Mouse (Mus musculus): Measurements from ENCODE around the gene Ppp1r14c. TPM values are rescaled to one million over a fixed set of nuclear protein-coding genes. Genes with fewer than 3 reads are reported as not detected.
A peak's percentile ranks its signal among the peaks of the same experiment; 100 is the strongest.

Gene Ppp1r14c
- polyA plus RNA-seq, 1 experiment from 2014 or later = 4.2 TPM

- in situ Hi-C loops (cut with MboI; ENCODE audit: low pct_unique_long_range_greater_than_20kb) = no loop called here
- H3K27me3 ChIP-seq = no peaks in the 10 kb centered on the region
- ATAC-seq (no peak), DNase-seq (ENCODE audit: low read depth, low spot score) (no peak)
- ChIA-PET CTCF (interaction anchor here (1.1 to 1.4 kb wide), 2 partner anchors 9 to 20 kb away, joined by 3 read pairs; no protein-coding TSS in a partner anchor), POLR2A (no interaction called here)
- TF ChIP-seq CTCF (IDR thresholded peaks at IDR 0.05) = no peak
Measured at GRCm38 (mm10) chr10:3509663-3510277, 143.9 kb downstream of the Ppp1r14c start.

DNA sequence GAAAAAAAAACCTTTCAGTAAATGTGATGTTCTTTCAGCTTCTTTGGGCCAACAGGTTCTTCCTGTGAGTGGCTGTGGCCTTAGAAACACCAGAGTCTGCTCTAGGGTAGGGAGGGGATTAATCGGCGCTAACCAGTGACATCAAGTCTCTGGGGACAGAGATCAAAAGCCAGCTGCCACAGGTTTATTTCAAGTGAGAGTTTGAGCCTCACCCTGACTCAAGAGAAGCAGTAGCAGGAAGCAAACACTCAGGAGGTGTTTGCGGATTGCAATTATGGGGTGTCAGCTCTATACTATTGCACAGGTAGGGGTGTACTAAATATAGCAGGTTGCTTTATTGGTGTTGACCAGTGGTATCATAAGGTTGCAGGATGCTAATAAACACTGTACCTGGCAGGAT lies 144.6 kb downstream of the Ppp1r14c start:
- ATAC-seq (no peak), DNase-seq (ENCODE audit: low read depth, low spot score) (no peak)
- no peaks in the 10 kb centered on the region for H3K27me3 ChIP-seq
- ChIA-PET CTCF (interaction anchor here (1.1 to 1.4 kb wide), 2 partner anchors 10 to 20 kb away, joined by 3 read pairs; no protein-coding TSS in a partner anchor), POLR2A (interaction anchor here (0.6 kb wide), 1 partner anchor 1721 kb away, joined by 3 read pairs; no protein-coding TSS in a partner anchor)
- in situ Hi-C loops (cut with MboI; ENCODE audit: low pct_unique_long_range_greater_than_20kb) = no loop called here
- TF ChIP-seq CTCF (IDR thresholded peaks at IDR 0.05) = no peak

DNA sequence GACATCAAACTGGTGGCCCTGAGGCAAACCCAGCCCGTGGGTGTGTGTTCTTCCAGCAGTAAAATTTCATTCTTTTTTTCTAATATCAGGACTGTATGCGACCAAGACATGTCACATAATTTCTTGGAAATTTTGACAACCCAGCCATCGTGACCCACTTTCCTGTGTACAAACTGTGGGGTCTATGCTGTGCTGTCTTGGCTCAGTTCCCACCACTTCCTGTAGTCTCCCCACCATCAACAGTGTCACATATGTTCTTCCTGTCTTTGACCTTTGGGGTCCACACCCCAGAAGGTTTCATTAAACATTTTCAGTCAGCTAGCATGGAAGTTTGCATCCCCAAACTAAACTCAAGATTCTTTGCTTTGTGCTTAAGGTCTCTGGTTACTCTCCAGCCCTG lies 145.5 kb downstream of the Ppp1r14c start:
- DNase-seq (ENCODE audit: low read depth, low spot score) (no peak), ATAC-seq (no peak)
- in situ Hi-C loops (cut with MboI; ENCODE audit: low pct_unique_long_range_greater_than_20kb) = no loop called here
- no peak for TF ChIP-seq CTCF (IDR thresholded peaks at IDR 0.05)
- H3K27me3 ChIP-seq = no peaks in the 10 kb centered on the region
- POLR2A ChIA-PET = interaction anchor here (0.7 kb wide), 1 partner anchor 76 kb away, joined by 4 read pairs; no protein-coding TSS in a partner anchor
- CTCF ChIA-PET = interaction anchor here (3.5 kb wide), 1 partner anchor 11 kb away, joined by 12 read pairs; no protein-coding TSS in a partner anchor

GRCm38 (mm10) chr10:3512620-3513305 lies 146.9 kb downstream of the Ppp1r14c start:
- ATAC-seq = no peak
- ChIA-PET POLR2A (no interaction called here), CTCF (interaction anchor here (3.5 kb wide), 1 partner anchor 9 kb away, joined by 12 read pairs; no protein-coding TSS in a partner anchor)
- H3K27me3 ChIP-seq = no peaks in the 10 kb centered on the region
- in situ Hi-C loops (cut with MboI; ENCODE audit: low pct_unique_long_range_greater_than_20kb) = no loop called here
- DNase-seq (ENCODE audit: low read depth, low spot score) = no peak
- peak; percentile 51 for TF ChIP-seq CTCF (IDR thresholded peaks at IDR 0.05)

- in situ Hi-C loops (cut with MboI; ENCODE audit: low pct_unique_long_range_greater_than_20kb) = no loop called here
- no peaks in the 10 kb centered on the region for H3K27me3 ChIP-seq
- CTCF ChIA-PET = interaction anchor here (1.0 to 3.5 kb wide), 2 partner anchors 8 to 31 kb away, joined by 3 to 12 read pairs; no protein-coding TSS in a partner anchor
- DNase-seq (ENCODE audit: low read depth, low spot score) = no peak
- ATAC-seq = no peak
- no peak for TF ChIP-seq CTCF (IDR thresholded peaks at IDR 0.05)
- POLR2A ChIA-PET = no interaction called here
Measured at GRCm38 (mm10) chr10:3513947-3514346, 148.1 kb downstream of the Ppp1r14c start.

Other genes starting within 250 kb of the Ppp1r14c start
- 0.19 TPM for gene H60c, start 98.3 kb upstream of the Ppp1r14c start, polyA plus RNA-seq (2021)
- gene Iyd, start 174.2 kb downstream of the Ppp1r14c start, polyA plus RNA-seq (2021) = not detected

All from Patski (cell line).